Mouse (Mus musculus): Measurements from ENCODE around the gene Ube2s. TPM values are rescaled to one million over a fixed set of nuclear protein-coding genes. Genes with fewer than 3 reads are reported as not detected.
A peak's percentile ranks its signal among the peaks of the same experiment; 100 is the strongest.

The Ube2s gene
- total RNA-seq, 2 experiments from 2014 or later, result 97.4 to 167 TPM

DNA sequence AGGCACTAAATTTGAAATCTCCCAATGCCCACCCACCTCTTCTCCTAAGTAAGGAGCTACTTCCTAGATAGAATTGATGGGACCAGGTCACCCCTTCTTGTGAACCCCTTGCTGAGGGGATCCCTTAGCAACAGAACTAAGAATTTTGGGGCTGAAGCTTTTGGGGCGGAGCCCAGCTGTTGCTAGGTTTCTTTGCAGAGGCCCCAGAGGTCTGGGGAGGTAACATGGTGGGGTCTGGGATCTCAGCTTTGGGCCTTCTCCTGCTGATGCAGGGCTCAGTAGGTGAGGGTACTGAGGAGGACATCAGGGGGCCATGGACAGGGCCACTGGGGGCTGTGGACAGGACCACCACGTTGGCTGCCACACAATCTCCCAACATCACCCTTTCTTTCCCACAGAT, 29.6 kb downstream of the Ube2s start, which contains the start of the genes Il11 and Tmem190:
TSS of gene Il11 (minus strand) at position 101 of the 400 bp plus-strand sequence.
TSS of gene Tmem190 (plus strand) at position 179 of the 400 bp plus-strand sequence.
- ATAC-seq (replicated peaks; ENCODE audit: low FRiP score, poor library complexity, severe bottlenecking), result no peak

DNA sequence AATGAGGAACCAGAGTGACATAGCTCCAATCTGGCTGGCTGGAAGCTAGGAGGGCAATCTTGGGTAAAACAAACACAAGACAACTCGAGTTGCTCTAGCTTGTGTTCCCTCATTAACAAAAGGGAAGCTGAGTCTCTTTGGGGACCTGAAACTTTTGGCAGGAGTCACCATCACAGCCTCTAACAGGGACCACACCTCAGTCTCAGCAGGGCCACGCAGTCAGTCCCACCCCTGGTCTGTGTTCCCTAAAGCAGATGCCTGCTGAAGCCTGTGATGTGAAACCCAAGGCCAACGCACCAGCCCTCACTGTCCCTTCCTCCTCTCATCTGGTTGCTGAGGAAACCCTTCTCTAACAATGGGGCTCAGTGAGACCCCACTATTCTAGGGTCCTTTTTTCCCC, 30.3 kb downstream of the Ube2s start:
- no peak for ATAC-seq (replicated peaks; ENCODE audit: low FRiP score, poor library complexity, severe bottlenecking)

DNA sequence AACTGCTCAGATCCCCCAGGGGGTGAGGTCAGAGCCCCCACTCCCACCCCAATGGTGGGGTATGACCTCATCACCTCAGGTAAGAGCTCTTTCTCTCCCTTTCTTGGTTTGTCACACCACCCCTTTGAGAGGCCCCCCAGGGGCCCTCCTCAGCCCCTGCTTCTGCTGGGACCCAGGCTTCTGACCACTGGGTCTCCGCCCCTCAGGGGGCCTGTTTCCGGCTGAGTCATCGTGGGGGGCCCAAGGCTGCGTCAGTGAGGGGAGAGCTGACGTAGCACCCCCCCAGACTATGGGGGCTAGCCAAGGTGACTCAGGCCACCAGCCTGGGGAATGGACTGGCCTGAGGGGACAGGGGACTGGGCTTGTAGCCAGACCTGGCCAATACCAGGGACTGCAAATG, 32.5 kb downstream of the Ube2s start:
- ATAC-seq (replicated peaks; ENCODE audit: low FRiP score, poor library complexity, severe bottlenecking), result no peak

DNA sequence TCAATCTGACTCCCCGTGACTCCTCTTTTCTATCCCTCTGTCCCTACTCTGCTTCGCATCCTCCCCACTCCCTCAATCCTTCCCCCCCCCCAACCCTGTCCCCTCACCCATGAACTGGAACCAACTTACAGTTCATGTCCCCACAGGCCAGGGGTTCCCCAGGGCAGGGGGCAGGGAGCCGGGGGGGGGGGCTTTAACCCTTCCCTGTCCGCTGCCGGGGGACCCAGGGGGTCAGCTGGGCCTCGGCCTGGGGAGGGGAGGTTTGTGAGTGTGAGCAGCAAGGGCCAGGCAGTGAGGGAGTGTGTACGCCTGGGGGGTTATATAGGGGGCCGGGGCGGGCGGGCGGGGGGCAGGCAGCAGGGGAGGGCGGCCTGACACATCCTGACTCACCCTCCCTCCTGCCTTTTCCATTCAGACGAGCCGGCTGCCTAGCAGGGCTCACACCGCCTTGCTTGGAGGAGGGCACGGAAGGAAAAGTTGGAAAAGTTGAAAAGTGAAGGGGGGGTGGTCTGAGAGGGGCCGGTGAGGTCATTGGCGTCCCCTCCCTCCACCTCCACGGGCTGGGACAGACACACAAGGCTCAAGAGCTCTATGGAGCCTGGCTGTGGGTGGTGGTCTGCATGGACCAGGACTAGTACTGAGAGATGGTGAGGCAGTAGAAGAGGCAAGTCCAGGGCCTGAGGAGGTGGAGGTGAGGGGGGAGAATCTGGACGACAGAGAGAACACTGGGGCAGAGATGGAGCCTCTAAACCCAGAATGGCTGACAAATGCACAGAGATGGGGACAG, 34.3 kb downstream of the Ube2s start:
- no peak for ATAC-seq (replicated peaks; ENCODE audit: low FRiP score, poor library complexity, severe bottlenecking)

DNA sequence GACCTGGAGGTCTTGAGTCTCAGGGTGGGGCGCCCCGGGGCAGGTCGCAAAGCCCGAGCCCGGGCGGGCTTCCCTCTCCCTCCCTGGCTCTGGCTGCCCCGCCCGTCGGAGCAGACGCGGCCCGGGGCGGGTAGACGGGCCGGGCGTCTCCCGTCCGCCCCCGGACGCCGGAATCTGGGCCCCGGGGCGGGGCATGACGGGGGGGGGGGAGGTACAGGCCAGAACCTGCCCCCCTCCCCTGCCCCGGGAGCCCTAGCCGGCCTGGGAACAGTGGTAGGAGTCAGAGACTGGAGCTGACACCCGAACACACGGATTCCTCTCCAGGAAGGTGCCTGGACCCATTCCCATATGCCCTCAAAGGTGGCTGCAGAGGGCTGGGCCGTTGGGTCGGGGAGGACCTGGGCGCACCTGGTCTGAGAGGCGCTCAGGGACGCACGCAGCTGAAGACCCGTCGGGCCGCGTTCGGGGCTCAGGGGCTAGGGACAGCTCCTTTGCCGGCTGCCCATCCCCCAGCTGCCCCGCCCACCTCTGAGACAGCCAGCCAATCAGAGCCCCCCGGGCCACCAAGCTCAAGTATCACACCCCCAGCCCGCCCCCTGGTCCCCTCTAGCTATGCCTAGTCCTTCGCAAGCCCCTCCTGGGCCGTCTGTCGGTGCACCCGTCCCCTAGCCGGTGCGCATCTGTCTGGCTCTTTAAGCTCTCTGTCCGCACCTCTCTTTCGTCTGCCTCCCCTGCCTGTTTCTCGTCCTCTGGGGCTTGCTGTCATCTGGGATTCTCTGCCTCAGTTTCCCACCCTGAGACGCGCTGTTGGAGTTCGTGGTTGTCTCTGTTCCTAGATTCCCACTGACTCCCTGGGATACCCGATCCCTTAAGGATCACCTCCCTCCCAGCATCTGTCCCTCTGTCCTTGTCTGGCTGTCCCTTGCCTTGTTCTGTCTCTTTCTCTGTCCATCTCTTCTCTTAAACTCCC, 35.2 kb downstream of the Ube2s start:
- ATAC-seq (replicated peaks; ENCODE audit: low FRiP score, poor library complexity, severe bottlenecking), result no peak

DNA sequence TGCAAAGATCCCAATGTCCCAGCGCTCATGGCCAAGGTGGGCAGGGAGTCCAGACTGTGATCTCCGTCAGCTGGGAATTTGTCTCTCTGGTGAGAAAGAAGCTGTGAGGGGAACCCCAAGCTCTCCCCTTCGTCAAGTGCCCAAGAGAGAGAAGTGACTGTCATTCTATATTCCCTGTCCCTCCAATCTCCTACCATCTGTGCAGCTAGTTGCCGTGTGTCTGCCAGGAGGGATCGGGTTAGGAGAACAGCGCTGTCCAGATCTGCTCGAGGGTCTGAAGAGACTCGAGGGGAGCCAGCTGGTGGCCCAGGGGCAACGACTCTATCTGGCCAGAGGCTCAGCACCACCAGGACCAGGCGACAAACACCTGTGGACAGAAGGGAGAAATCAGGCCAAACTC, 36.3 kb downstream of the Ube2s start:
- ATAC-seq (replicated peaks; ENCODE audit: low FRiP score, poor library complexity, severe bottlenecking), result no peak

DNA sequence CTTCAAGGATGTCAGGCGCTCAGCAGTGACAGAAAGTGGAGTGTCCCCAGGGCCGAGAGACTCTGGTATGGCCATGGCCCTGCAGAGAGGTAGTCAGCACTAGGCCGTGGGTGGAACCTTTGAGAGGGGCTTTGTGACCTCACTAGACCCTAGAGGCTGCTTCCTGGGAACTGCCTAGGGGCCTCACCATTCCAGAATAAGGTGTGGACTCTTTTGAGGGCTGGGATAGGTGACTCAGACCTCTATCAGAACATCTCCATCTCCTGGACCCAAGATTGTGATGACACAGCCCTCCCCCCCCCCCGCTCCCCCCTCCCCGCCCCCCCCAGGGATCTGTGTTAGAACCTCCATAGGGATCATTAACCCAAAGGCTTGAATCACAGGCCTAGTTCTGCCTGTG, 41.2 kb downstream of the Ube2s start, which contains the start of gene Fam71e2:
TSS of gene Fam71e2 (minus strand) at position 101 of the 400 bp plus-strand sequence.
- no peak for ATAC-seq (replicated peaks; ENCODE audit: low FRiP score, poor library complexity, severe bottlenecking)

DNA sequence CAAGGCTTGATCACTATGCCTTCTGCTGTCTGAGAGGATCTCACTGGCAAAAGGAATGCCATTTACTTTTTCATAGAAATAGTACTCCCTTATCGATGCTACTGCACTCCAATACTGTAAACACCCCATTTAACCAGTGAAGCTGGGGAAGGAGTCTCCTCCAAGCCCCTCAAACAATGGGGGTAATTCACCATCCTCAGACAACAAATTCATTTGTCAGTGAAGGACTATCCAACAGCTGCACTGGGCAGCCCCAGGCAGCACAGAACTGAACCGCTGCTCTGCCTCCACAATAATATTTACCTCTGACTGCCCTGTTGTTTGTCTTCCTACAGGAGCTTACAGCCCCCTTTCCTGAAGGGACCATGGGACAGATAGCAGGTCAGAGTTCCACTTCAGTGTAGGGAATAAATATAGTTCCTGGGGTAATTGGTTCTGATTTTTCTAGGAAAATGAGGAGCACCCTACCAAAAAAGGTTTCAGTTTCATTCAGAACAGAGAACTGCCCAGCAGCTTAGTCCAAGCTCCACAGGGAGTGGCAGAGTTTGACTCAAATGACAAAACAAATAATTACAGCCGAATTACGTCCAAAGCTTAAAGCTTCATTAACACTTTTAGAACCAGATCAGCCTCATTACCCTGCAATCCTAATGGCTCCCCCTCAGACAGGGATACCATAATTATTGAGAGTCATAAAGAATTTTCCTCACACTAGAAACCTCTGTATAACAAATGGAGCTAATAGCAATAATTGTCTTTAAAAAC, 47.3 kb downstream of the Ube2s start:
- ATAC-seq (replicated peaks; ENCODE audit: low FRiP score, poor library complexity, severe bottlenecking), result no peak

DNA sequence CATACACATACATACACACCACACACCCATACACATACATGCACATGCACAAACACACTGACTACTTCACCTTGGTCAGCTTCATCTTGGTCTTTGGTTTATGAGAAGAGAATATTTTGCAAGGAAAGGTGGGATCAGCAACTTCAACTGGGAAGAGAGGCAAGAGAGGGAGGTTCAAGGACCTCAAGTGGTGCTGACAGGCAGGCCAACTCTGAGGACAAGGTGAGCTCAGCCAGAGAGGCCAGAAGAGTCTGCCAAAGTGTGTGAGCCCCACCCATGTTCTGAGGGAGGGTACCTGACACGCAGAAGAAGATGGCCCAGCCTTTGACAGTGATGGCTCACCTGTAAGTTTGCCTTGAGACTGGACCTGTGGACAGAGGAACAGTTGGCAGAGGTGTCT, 52.7 kb downstream of the Ube2s start:
- ATAC-seq (replicated peaks; ENCODE audit: low FRiP score, poor library complexity, severe bottlenecking), result no peak

DNA sequence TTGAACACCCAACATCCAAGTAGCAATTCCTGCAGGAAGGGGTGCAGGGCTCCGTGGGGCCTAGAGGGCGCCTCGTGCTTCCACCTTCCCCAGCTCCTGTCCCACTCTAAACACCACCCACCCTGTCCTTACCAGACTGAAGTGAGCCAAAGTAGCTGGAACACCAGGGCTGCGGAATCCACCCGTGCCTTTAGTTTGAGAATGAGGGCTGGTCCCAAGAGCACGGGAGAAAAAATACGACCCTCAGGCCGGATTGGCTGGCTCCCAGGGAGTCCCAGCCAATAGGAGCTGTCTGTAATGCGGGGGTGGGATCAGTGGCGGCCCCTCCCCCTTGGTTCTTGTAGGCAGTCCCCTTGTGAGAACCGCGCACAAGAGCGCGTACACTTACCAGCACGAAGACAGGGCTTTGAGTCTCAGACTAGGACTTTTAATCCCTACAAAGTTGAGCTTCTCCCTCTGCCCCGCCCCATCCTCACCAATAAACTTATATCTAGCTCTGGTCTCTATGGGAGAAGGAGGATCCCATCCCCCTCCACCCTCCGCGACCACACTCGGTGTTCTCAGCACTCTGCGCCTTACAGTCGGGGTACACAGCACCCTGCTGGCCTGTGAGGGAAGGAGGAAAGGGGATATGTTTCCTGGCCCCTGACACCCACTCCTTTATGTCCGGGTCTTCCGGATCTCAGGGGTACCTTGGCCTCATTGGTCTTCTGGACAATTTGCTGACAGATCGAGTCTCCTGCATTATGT, 59.4 kb downstream of the Ube2s start, which contains the start of gene Cox6b2:
TSS of gene Cox6b2 (minus strand) at position 274 of the 750 bp plus-strand sequence.
- peak; percentile 59 for ATAC-seq (replicated peaks; ENCODE audit: low FRiP score, poor library complexity, severe bottlenecking)

DNA sequence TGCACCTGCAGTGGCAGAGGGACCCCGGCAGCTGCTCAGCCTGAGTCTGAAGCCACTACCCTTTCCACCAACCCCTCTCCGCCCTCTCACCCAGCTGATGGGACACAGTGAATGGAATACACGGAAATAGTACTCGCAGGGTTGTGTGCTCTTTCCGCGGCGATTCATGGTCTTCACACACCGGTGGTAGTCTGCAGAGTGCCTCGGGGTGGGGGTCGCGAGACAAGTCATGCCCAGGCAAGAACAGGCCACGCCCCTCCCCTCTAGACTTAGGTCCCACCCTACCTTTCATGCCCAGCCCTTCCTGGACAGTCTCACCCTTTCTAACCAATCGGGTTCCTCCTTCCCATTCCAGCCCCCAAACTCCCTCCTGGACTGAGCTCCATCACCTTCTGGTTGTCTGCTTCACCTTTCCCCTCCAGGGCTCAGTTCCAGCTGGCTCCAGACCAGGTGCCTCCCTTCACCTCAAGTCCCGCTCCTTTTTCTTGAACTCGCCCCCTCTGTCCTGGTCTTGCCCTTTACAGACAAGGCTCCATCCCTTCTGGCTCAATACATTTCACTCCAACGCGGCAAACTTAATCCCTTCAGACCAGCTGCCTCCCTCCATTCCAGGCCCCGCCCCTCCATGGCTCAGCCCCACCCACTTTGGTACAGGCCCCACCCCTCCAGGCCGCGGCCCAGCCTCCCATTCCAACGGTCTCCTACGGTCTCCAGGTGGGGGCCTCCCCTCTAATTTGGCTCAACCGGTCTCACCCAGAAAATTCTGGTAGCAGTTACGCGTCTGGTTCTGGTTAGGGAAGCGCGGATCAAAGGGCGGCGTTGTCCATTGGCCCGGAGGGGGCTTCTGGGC, 60.2 kb downstream of the Ube2s start:
- ATAC-seq (replicated peaks; ENCODE audit: low FRiP score, poor library complexity, severe bottlenecking), result peak; percentile 67

DNA sequence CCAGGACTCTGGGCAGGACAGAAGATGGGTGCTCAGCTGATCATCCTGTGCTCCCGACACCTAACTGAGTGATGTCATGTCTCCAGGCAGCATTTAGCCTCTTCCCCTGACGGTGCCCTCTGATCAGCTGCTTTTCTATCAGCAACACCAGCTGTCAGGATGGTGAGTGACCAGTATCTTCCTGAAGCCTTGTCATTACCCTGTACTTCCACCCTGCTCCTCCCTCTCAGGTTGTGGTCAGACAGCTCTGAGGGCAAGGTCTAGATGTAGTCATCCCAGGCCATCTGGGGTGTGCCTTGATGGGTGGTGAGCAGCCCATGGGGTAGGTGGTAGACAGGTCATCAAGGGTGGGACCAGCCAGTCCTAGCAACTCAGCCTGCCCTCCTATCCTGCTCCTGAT, 63.2 kb downstream of the Ube2s start:
- ATAC-seq (replicated peaks; ENCODE audit: low FRiP score, poor library complexity, severe bottlenecking), result peak; percentile 60

DNA sequence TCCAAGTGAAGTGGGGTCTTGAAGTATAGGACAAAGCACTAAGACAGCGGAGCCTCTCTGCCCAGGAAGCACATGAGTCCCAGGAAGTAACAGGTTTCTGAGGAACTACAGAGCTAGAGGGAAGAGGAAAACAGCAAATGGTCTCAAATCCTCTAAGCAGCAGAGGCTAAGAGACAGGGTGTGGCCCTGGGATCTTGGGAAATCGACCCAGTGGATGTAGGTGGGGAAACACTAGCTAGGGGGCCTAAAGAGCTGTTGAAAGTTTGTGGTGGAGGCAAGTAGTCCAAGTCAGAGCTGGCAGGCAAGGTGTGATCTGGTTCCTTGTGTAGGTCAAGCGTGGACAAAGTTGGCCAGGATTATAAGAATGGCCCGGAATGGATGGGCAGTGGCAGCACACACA, 64.1 kb downstream of the Ube2s start:
- ATAC-seq (replicated peaks; ENCODE audit: low FRiP score, poor library complexity, severe bottlenecking), result no peak

DNA sequence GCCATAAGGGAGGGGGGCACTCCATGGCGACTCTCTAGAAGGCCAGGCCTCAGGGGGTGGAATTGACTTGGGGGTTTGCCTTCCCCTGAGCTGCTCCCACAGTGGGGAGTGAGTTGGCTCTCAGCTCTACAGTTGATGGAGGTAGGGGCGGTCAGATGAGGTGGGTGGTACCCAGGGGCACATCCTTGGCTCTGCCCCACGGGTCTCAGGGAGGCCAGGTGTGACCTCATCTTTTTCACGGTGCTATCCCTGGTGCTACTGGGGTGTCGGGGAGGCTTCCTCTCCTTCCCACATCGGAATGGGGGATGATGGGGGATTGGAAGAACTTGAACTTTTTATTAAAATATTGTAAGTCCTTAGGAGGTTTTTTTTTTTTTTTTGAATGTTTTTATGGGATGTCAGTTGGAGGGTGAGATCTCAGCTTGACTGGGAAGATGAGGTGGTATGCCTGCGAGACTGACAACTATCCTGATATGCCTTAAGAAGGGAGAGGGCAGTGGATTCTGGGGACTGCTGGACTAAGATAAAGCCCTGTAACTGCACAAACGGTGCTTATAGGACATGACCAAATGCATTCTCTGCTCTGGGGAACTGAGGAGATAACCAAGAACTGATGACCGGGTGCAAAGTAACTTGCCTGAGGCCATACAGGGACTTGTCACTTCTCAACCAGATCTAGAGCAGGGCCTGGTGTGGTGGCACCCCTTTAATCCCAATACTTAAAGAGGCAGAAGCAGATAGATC, 65.1 kb downstream of the Ube2s start:
- ATAC-seq (replicated peaks; ENCODE audit: low FRiP score, poor library complexity, severe bottlenecking), result peak; percentile 48

DNA sequence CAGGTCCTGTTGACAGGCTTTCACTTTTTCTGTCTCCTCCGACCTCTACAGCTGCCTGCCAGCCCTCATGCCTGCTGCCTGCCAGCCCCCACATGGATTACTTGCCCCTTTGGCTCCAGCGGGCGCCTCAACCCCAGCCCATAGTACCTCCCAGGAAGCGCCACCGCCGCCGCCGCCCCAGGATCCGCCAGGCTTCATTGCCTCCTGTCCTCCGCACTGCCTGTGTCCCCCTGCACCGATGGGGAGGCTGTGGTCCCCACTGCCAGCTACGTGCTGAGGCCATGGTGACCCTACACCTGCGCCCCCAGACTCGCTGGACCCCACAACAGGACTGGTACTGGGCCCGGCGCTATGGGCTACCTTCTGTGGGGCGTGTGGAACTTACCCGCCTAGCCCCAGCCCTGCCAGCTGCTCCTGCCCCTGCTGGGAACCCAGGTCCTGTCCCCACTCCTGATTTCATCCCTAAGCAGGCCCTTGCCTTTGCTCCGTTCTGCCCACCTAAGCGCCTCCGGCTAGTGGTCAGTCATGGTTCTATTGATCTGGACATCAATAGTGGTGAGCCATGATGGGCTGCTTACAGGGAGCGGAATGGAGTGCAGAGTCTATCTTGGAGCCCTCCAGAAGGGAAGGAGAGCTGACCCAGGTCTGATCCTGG, 65.9 kb downstream of the Ube2s start:
- no peak for ATAC-seq (replicated peaks; ENCODE audit: low FRiP score, poor library complexity, severe bottlenecking)

DNA sequence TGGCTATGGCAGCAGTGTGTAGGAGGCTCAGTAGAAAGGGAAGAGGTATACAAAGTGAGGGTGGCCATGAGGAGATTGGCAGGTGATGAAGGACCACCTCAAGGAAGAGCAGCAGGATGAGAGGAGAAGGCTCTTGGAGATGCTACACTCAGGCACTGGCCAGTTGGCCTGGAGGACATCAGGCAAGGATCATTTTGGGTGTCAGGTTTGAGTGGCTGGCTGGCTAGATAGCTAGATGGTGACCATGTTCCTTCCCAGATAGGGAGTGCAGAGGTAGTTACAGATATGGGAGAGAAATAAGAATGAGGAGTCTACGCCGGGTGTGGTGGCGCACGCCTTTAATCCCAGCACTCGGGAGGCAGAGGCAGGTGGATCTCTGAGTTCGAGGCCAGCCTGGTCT, 67.5 kb downstream of the Ube2s start:
- no peak for ATAC-seq (replicated peaks; ENCODE audit: low FRiP score, poor library complexity, severe bottlenecking)

Data from erythroblast, adult 5-6 weeks (primary cell).